Mouse (Mus musculus) intestine, embryonic 16.5 days (tissue): ENCODE results near the gene Atp2b1. TPM values are rescaled to one million over a fixed set of nuclear protein-coding genes. Genes with fewer than 3 reads are reported as not detected.

Experiments used
- ATAC-seq: fragments of 200-750 bp; cut with Nextera tagmentation; 2 replicates; pipeline ENCODE4 v1.8.0; 2017; ENCODE audit warnings: moderate TSS enrichment, moderate library complexity
- H3K27ac ChIP-seq: fragments of 300-500 bp; sonication (generic); 2 replicates; pipeline ENCODE4 v1.5.1; 2014; ENCODE audit warnings: mild to moderate bottlenecking, low read length
- H3K27me3 ChIP-seq: fragments of 300-500 bp; sonication (generic); replicated peaks from 2 replicates; pipeline ENCODE4 v1.6.1; 2014; ENCODE audit warnings: low read length, control low read depth, mixed read lengths; ENCODE audit not compliant: control insufficient read depth, insufficient read depth
- H3K36me3 ChIP-seq: fragments of 300-500 bp; sonication (generic); 2 replicates; pipeline ENCODE4 v1.6.1; 2014; ENCODE audit warnings: low read length, control low read depth; ENCODE audit not compliant: control insufficient read depth, insufficient read depth
- H3K4me1 ChIP-seq: fragments of 300-500 bp; sonication (generic); 2 replicates; pipeline ENCODE4 v1.6.1; 2014; ENCODE audit warnings: low read length, control low read depth, mixed read lengths; ENCODE audit not compliant: control insufficient read depth, insufficient read depth
- H3K4me2 ChIP-seq: fragments of 300-500 bp; sonication (generic); 2 replicates; pipeline ENCODE4 v1.6.1; 2014; ENCODE audit warnings: low read depth, low read length, control low read depth
- H3K4me3 ChIP-seq: fragments of 300-500 bp; sonication (generic); 2 replicates; pipeline ENCODE4 v1.5.1; 2014; ENCODE audit warnings: mild to moderate bottlenecking, low read length
- H3K9ac ChIP-seq: fragments of 300-500 bp; sonication (generic); 2 replicates; pipeline ENCODE4 v1.6.1; 2014; ENCODE audit warnings: low read depth, low read length
- H3K9me3 ChIP-seq: fragments of 300-500 bp; sonication (generic); 2 replicates; pipeline ENCODE4 v1.6.1; 2016; ENCODE audit warnings: low read length, control low read depth; ENCODE audit not compliant: control insufficient read depth
- WGBS: fragments of 180-500 bp; shearing (Covaris S2); extraction: QIAGEN DNeasy Blood & Tissue Kit; methylation state at CpG from one replicate; pipeline ENCODE4 v1.1.7; 2014; 5-methylcytosine and 5-hydroxymethylcytosine counted together
- polyA plus RNA-seq: library from polyadenylated mRNA; unstranded; fragments of >200 nt; fragmentation: Nextera tagmentation; extraction: Ambion mirVana; gene quantifications from 2 replicates; pipeline ENCODE4 v1.2.1, GENCODE M21; 2015

Atp2b1 gene
- polyA plus RNA-seq, 1 experiment from 2014 or later = 149 TPM

DNA sequence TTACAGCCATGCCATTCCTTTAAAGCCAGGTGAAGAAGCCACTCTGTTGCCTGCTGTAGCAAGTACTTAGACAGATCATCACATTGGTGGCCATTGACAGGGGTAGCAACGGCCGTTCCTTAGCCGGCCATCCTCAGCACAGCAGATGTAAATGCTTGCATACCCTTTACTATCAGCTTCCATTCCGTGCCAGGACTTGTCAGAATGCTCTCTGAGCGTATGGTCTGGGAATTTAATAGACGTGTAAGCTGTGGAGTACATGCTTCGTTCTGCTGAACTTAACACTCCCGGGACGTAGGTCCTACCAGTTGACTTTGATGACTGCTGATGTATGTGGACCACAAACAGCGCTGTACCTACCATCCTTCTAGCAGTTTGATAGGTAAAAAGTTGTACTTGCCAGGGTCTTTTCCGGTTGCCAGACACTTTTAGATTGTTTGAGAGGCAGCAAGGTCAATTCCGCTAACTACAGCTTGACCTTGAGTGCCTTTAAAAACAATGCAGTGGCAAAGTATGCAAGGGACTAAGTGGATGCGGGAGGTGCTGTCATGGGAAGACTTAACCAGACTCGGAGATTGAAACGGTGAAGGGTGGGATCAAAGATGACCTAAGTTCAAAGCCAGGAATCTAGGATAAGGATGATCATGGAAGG, 53.2 kb downstream of the Atp2b1 start:
- ATAC-seq = no peak
- no peak overlapping the region for H3K4me3 ChIP-seq
- H3K4me2 ChIP-seq = no peak overlapping the region
- H3K9me3 ChIP-seq = no peaks in the 10 kb centered on the region
- no peaks in the 10 kb centered on the region for H3K4me1 ChIP-seq
- no peaks in the 10 kb centered on the region for H3K36me3 ChIP-seq
- no peaks in the 10 kb centered on the region for H3K27me3 ChIP-seq
- WGBS = 84% methylated on average over 15 of the region's 15 CpGs
- no peak overlapping the region for H3K9ac ChIP-seq
- H3K27ac ChIP-seq = no peak overlapping the region

DNA sequence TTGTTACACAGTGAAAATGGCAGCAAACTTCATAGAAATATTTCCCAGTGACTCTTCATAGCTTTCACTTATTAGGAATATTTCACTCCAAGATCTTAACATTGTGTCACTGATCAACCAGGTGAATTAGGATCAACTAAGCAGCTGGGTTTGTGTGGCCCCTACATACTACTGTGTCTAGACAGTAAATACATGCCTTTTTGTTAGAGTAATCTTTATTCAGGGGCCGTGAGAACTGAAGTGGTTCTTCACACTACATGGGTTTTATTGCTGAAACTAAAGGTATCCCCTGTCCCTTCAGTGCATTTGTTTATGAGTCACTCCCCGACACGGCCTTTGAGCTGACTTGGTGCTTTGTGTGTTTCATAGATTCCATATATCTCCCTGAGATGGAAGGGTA, 56.7 kb downstream of the Atp2b1 start:
- H3K4me1 ChIP-seq = peaks cover 11% of the 10 kb centered on the region; the same call in 1 of the 2 replicates

DNA sequence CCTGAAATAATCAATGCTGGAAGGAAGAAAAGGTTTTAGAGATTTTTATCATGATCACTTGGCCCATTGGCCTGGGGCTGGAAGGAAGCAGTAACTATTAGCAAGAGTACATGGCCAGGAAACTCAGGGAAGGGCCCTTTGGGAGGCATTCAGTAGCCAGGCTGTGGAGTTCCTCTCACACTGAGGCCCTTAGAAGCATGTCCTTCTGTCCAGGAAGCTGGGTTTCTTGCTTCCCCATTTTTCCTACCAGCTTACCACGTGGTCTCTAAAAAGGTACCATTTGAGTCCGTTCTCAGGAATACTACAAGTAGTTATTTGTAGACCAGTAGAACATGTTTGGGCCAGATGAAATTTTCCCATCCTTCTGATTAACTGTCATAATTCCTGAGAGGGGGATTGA, 58.2 kb downstream of the Atp2b1 start:
- no peak overlapping the region for H3K27ac ChIP-seq
- no peaks in the 10 kb centered on the region for H3K36me3 ChIP-seq
- no peak overlapping the region for H3K4me3 ChIP-seq
- ATAC-seq = no peak
- H3K4me1 ChIP-seq = peaks cover 15% of the 10 kb centered on the region; the same call in 1 of the 2 replicates
- H3K4me2 ChIP-seq = no peak overlapping the region
- no peak overlapping the region for H3K9ac ChIP-seq
- 81% methylated on average over 2 of the region's 2 CpGs for WGBS
- H3K27me3 ChIP-seq = no peaks in the 10 kb centered on the region
- H3K9me3 ChIP-seq = no peaks in the 10 kb centered on the region

More for the DNA sequence above, 56.7 kb downstream of the Atp2b1 start:
- Histone ChIP-seq H3K27ac (no peak overlapping the region), H3K9me3 (no peaks in the 10 kb centered on the region), H3K36me3 (no peaks in the 10 kb centered on the region), H3K27me3 (no peaks in the 10 kb centered on the region), H3K4me3 (no peak overlapping the region), H3K9ac (no peak overlapping the region), H3K4me2 (no peak overlapping the region)
- ATAC-seq = no peak
- WGBS = 82% methylated on average over 3 of the region's 3 CpGs

DNA sequence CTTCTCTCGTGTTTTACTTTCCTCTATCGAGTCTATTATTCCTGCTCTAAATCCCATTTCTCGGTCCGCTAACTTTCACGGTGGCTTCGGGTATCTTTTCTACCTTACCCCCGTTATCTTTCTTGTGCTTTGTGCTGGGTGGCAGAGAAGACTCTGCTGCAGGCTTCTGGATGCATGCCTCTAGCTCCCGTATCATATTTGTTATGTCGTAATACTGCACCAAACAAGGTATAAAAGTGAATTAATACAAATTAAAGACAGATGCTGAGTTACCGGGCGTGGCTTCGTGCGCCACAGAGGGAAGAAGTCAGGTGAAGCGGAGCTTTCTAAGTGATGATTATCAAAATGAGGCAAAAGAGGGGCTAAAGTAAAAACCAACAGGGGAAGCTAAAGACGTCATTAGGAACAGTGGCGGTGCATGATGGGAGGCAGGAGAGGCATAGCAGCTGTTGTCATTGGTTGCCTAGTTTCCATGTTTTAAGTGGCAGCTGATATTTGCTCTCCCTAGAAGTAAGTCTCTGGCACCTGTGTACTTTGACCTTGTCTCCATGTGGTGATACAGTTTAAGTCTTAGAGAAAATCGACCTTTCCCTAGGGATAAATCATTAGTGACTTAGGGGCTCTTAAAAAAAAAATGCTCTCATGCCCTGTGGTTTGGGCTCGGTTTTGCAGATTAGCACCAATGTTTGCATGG, 58.9 kb downstream of the Atp2b1 start:
- Histone ChIP-seq H3K9ac (no peak overlapping the region), H3K36me3 (no peaks in the 10 kb centered on the region), H3K4me3 (no peak overlapping the region), H3K9me3 (no peaks in the 10 kb centered on the region), H3K4me1 (peaks cover 15% of the 10 kb centered on the region; the same call in 1 of the 2 replicates), H3K27ac (no peak overlapping the region), H3K4me2 (peak overlapping the region; percentile 6; the same call in 1 of the 2 replicates), H3K27me3 (no peaks in the 10 kb centered on the region)
- WGBS = 77% methylated on average over 18 of the region's 18 CpGs
- ATAC-seq = peak; percentile 84

DNA sequence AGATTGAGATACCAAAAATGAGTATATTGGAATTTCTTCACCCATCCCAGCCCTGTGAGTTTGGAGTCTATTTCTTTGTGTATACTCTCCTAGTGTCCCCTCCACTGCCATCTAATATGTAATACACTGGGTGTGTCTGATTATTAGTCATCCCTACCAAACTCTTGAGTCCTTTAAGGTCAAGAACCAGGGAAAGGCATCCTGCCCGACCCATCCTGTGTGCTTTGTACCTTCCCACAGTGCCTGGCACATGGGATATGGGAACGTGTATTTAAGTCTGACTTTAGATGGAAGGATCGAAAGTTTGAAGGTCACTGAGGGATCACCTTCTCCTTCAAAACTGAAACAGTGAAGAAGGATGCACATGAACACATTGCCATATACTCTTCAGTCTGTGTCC, 60.4 kb downstream of the Atp2b1 start:
- Histone ChIP-seq H3K9ac (no peak overlapping the region), H3K9me3 (no peaks in the 10 kb centered on the region), H3K4me2 (no peak overlapping the region), H3K27ac (no peak overlapping the region), H3K27me3 (no peaks in the 10 kb centered on the region), H3K4me1 (peaks cover 17% of the 10 kb centered on the region; the same call in 1 of the 2 replicates), H3K36me3 (no peaks in the 10 kb centered on the region; the same call in 1 of the 2 replicates), H3K4me3 (no peak overlapping the region)
- ATAC-seq = no peak
- WGBS = 83% methylated on average over 3 of the region's 3 CpGs

DNA sequence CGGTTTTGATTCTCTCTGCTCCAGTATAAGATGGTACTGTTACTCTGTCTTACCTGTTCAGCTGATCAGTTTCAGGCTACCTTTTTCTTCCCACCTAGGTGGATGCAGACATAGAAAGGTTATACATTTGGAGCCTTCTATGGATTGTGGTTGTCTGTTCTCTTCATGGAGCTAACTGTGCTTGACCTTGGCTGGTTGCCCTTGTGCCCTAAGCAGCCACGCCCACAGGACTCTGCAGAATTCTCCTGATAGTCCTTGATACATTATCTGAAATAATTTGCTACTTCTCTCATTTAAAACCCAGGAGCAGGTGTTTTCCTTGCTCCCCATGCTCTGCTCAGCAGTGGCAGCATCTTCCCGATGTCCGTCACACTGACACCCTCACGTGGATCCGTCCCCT, 61.4 kb downstream of the Atp2b1 start:
- 84% methylated on average over 6 of the region's 6 CpGs for WGBS
- Histone ChIP-seq H3K4me3 (no peak overlapping the region), H3K36me3 (no peaks in the 10 kb centered on the region; the same call in 1 of the 2 replicates), H3K27ac (no peak overlapping the region), H3K9ac (no peak overlapping the region), H3K4me1 (peaks cover 17% of the 10 kb centered on the region; the same call in 1 of the 2 replicates), H3K27me3 (no peaks in the 10 kb centered on the region), H3K9me3 (no peaks in the 10 kb centered on the region), H3K4me2 (no peak overlapping the region)
- no peak for ATAC-seq

DNA sequence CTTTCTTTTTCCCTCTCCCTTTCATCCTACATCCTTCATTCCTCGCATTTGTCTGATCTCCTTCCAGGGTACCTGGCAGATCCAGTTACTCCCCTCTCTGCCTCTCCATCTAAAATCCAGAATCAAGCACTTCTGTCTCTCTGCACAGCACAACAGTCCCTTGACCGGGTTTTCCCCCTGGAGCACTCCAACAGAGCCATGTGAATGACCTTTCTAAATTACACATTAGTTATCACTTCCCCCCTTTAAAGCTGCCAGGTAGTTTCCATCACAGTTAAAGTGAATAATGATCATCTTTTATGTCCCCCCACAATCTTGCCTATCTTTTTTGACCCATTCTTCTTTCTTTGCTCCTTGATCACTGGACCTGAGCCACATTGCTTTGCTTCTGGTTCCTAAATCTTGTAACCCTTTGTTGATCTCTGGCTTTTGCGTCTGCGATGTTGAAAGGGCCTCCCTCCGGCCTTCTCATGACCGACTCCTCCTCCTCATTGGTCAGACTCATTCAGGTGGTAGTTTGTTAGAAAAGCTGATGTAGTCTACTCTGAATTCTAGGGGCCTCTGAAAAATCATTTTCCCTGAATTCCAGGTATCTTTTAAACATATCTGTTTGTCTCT, 62.8 kb downstream of the Atp2b1 start:
- Histone ChIP-seq H3K4me3 (no peak overlapping the region), H3K27ac (no peak overlapping the region), H3K4me2 (no peak overlapping the region), H3K27me3 (no peaks in the 10 kb centered on the region), H3K9ac (no peak overlapping the region), H3K9me3 (no peaks in the 10 kb centered on the region), H3K4me1 (peaks cover 17% of the 10 kb centered on the region; the same call in 1 of the 2 replicates), H3K36me3 (no peaks in the 10 kb centered on the region; the same call in none of the 2 replicates)
- WGBS = 59% methylated on average over 6 of the region's 6 CpGs
- no peak for ATAC-seq

DNA sequence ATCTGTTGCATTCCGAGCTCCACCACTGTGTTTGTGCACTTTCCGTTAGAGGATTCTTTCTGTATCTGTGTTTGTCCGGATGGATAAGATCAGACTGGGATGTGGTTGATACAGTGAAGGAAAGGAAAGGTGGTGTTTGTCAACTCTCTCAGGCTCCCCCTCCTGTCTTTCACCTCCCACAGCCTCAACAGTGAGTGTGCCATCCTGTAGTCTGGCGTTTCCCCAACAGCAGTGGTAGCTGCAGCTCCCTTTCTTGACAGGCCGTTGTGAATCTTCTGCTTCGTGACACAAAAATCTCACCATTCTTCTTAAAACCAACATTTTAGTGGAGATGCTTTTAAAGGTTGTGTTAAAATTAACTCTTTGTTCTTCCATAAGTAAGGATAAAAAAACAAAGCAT, 64.6 kb downstream of the Atp2b1 start:
- Histone ChIP-seq H3K9ac (no peak overlapping the region), H3K27me3 (no peaks in the 10 kb centered on the region), H3K4me2 (no peak overlapping the region), H3K4me1 (0 out of 2 replicates have a peak, but pooled peaks cover 11% of the 10 kb centered on the region), H3K27ac (no peak overlapping the region), H3K36me3 (no peaks in the 10 kb centered on the region; the same call in none of the 2 replicates), H3K4me3 (no peak overlapping the region), H3K9me3 (no peaks in the 10 kb centered on the region)
- no peak for ATAC-seq
- 62% methylated on average over 6 of the region's 6 CpGs for WGBS

DNA sequence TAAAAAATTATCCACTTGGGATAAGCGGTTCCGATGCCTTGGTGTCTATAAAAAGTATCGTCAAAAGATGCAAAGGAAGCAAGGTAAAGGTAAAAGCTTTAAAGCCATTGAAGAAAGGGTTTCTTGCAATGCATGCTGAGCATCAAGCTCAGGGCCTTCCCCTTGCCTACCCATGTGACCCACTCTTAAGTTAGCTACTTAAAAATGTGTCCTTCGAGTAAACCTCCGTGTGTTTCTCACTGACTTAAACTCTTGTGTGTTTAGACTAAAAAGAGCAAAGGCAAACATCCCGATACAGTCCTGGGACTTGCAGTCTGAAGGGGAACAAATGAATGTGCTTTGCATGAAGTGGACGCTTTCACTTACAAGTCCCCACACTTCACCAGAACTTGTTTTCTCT, 65.1 kb downstream of the Atp2b1 start:
- Histone ChIP-seq H3K4me2 (no peak overlapping the region), H3K27ac (no peak overlapping the region), H3K27me3 (no peaks in the 10 kb centered on the region), H3K4me1 (0 out of 2 replicates have a peak, but pooled peaks cover 11% of the 10 kb centered on the region), H3K9me3 (no peaks in the 10 kb centered on the region), H3K4me3 (no peak overlapping the region), H3K36me3 (no peaks in the 10 kb centered on the region; the same call in none of the 2 replicates), H3K9ac (no peak overlapping the region)
- WGBS = 58% methylated on average over 7 of the region's 7 CpGs
- no peak for ATAC-seq
